Mouse (Mus musculus) neural tube, embryonic 11.5 days (tissue): ENCODE results near the gene Fam107b. TPM values are rescaled to one million over a fixed set of nuclear protein-coding genes. Genes with fewer than 3 reads are reported as not detected.

Experiments used
- ATAC-seq: fragments of 200-750 bp; cut with Nextera tagmentation; 2 replicates; pipeline ENCODE4 v1.8.0; 2017; ENCODE audit warnings: moderate number of reproducible peaks, mild to moderate bottlenecking, moderate TSS enrichment, moderate library complexity; ENCODE audit not compliant: insufficient read depth, low FRiP score, low TSS enrichment
- DNase-seq: peaks from one replicate; pipeline ENCODE4 v3.0.0-alpha.2; 2015; ENCODE audit warnings: low spot score
- H3K27ac ChIP-seq: fragments of 300-500 bp; sonication (generic); 2 replicates; pipeline ENCODE4 v1.5.1; 2014; ENCODE audit warnings: low read depth, mild to moderate bottlenecking, low read length
- H3K27me3 ChIP-seq: fragments of 300-500 bp; sonication (generic); 2 replicates; pipeline ENCODE4 v1.6.1; 2014; ENCODE audit warnings: mild to moderate bottlenecking, low read length, mixed read lengths; ENCODE audit not compliant: control insufficient read depth, insufficient read depth
- H3K36me3 ChIP-seq: fragments of 300-500 bp; sonication (generic); 2 replicates; pipeline ENCODE4 v1.6.1; 2014; ENCODE audit warnings: mild to moderate bottlenecking, low read length, moderate library complexity, mixed read lengths; ENCODE audit not compliant: control insufficient read depth, insufficient read depth
- H3K4me1 ChIP-seq: fragments of 300-500 bp; sonication (generic); 2 replicates; pipeline ENCODE4 v1.6.1; 2014; ENCODE audit warnings: low read length, mixed read lengths; ENCODE audit not compliant: control insufficient read depth, insufficient read depth
- H3K4me2 ChIP-seq: fragments of 300-500 bp; sonication (generic); 2 replicates; pipeline ENCODE4 v1.6.1; 2014; ENCODE audit warnings: low read depth, mild to moderate bottlenecking, moderate library complexity
- H3K4me3 ChIP-seq: fragments of 300-500 bp; sonication (generic); 2 replicates; pipeline ENCODE4 v1.5.1; 2014; ENCODE audit warnings: low read depth, low read length
- H3K9ac ChIP-seq: fragments of 300-500 bp; sonication (generic); 2 replicates; pipeline ENCODE4 v1.6.1; 2014; ENCODE audit warnings: mild to moderate bottlenecking, low read length
- H3K9me3 ChIP-seq: fragments of 300-500 bp; sonication (generic); 2 replicates; pipeline ENCODE4 v1.6.1; 2016; ENCODE audit warnings: low read length; ENCODE audit not compliant: control insufficient read depth
- WGBS: fragments of 180-500 bp; shearing (Covaris S2); extraction: QIAGEN DNeasy Blood & Tissue Kit; methylation state at CpG from one replicate; pipeline ENCODE4 v1.1.7; 2014; 5-methylcytosine and 5-hydroxymethylcytosine counted together
- polyA plus RNA-seq: library from polyadenylated mRNA; unstranded; fragments of >200 nt; fragmentation: Nextera tagmentation; extraction: Ambion mirVana; gene quantifications from 2 replicates; pipeline ENCODE4 v1.2.1, GENCODE M21; 2014

Fam107b gene
- polyA plus RNA-seq, 1 experiment from 2014 or later = 64.4 TPM

- no peak overlapping the region for H3K4me3 ChIP-seq
- no peaks in the 10 kb centered on the region for H3K27me3 ChIP-seq
- peak; percentile 13; the same call in 1 of the 2 replicates for ATAC-seq
- H3K4me2 ChIP-seq = no peak overlapping the region
- DNase-seq = peak; percentile 24
- no peak overlapping the region for H3K27ac ChIP-seq
- H3K4me1 ChIP-seq = peaks cover 6% of the 10 kb centered on the region
- no peak overlapping the region for H3K9ac ChIP-seq
- no peaks in the 10 kb centered on the region for H3K36me3 ChIP-seq
- H3K9me3 ChIP-seq = no peaks in the 10 kb centered on the region
- WGBS = 58% methylated on average over 8 of the region's 8 CpGs
These were observed 252.5 kb downstream of the Fam107b start for GRCm38 (mm10) chr2:3822483-3823455.

Other genes with a start within 250 kb of the Fam107b start
- gene Rpp38, start 237.8 kb upstream of the Fam107b start, polyA plus RNA-seq = 16.8 and 20.3 TPM in 2 replicates
- 1.7 TPM in 1 of 2 replicates, not detected in the other for gene Acbd7, start 234.3 kb upstream of the Fam107b start, polyA plus RNA-seq
- not detected in 2 replicates for gene Olah, start 173.3 kb upstream of the Fam107b start, polyA plus RNA-seq
- not detected in 2 replicates for gene Meig1, start 147.8 kb upstream of the Fam107b start, polyA plus RNA-seq
- 6.2 and 7.7 TPM in 2 replicates for gene Dclre1c, start 146.4 kb upstream of the Fam107b start, polyA plus RNA-seq
- gene Suv39h2, start 95.5 kb upstream of the Fam107b start, polyA plus RNA-seq = 40.7 and 41.5 TPM in 2 replicates
- gene Gm45902, start 57.7 kb upstream of the Fam107b start, polyA plus RNA-seq = 8.3 and 10.4 TPM in 2 replicates
- 111 and 113 TPM in 2 replicates for gene Hspa14, start 57.7 kb upstream of the Fam107b start, polyA plus RNA-seq
- not detected in 2 replicates for gene Cdnf, start 57.5 kb upstream of the Fam107b start, polyA plus RNA-seq